Mouse (Mus musculus): ENCODE data around the gene Cab39l. TPM values are rescaled to one million over a fixed set of nuclear protein-coding genes. Genes with fewer than 3 reads are reported as not detected.
A peak's percentile ranks its signal among the peaks of the same experiment; 100 is the strongest.

The Cab39l gene
- polyA plus RNA-seq, 1 experiment from 2014 or later: 28.1 TPM

DNA sequence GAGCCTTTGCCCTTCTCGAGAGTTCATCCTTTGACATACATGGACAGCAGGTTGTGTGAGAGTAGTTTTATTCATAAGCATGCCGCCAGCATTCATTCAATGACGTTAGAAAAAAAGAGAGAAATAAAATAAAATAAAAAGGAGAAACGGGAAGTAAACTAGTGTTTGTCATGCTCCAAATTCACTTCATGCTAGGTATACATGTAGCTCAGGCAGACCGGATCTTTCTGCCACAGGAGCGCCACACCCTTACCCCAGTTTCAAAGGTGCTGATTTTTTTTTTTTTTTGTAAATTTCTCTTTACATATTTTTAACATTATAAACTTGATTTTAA lies 667 bp downstream of the Cab39l start:
- no peak for ATAC-seq
- no peaks in the 10 kb centered on the region for H3K36me3 ChIP-seq (ENCODE audit: poor library complexity, severe bottlenecking)
- H3K4me1 ChIP-seq: peaks cover 13% of the 10 kb centered on the region; the same call in 1 of the 2 replicates
- no peak overlapping the region for H3K27ac ChIP-seq
- 9% methylated on average over 6 of the region's 6 CpGs for WGBS
- peak overlapping the region; percentile 67 for H3K4me2 ChIP-seq
- peak overlapping the region; percentile 83 for H3K9ac ChIP-seq
- peak overlapping the region; percentile 69 for H3K4me3 ChIP-seq
- H3K9me3 ChIP-seq (replicated peaks): no peaks in the 10 kb centered on the region
- no peaks in the 10 kb centered on the region for H3K27me3 ChIP-seq

DNA sequence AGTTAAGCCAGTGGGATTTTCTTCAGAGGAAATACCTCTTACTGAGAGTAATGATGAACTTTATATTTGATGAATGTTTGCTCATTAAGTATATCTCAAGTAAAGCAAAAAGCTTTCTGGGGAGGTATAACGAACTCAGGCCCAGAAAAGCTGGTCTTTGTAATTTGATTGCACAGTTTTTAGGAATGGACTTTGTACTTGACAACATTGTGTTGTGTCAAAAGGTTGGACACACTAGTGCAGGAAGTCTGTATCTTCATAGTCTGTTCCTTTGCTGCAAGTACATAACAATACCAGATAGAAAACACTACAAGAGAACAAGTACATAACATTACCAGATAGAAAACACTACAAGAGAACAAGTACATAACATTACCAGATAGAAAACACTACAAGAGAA lies 4.6 kb downstream of the Cab39l start:
- ATAC-seq: no peak
- Histone ChIP-seq H3K9ac (no peak overlapping the region), H3K27me3 (no peaks in the 10 kb centered on the region), H3K27ac (no peak overlapping the region), H3K9me3 (replicated peaks) (peaks cover 6% of the 10 kb centered on the region), H3K4me2 (no peak overlapping the region), H3K4me1 (no peaks in the 10 kb centered on the region; the same call in 1 of the 2 replicates), H3K36me3 (ENCODE audit: poor library complexity, severe bottlenecking) (no peaks in the 10 kb centered on the region), H3K4me3 (no peak overlapping the region)
- 78% methylated on average over 1 of the region's 1 CpGs for WGBS

DNA sequence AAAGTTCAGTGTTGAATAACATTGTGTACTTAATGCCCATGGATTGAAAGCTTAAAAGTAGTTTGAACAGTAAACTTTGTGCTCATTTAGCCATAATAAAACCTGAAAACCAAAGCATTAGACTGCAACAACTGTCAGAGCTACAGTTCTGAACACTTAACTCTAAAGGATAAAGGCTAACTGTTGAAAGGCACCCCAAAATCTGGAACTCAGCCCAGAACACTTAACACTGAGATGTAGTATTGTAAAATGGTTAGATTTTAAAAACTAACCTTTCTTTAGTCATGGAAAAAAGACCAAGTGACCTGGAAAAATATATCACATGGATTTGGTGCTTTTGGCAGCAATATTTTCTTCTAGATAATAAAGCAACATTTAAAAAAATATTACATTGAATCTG lies 7.2 kb downstream of the Cab39l start:
- no peak overlapping the region for H3K9ac ChIP-seq
- H3K4me3 ChIP-seq: no peak overlapping the region
- no peak for ATAC-seq
- H3K36me3 ChIP-seq (ENCODE audit: poor library complexity, severe bottlenecking): no peaks in the 10 kb centered on the region
- no peak overlapping the region for H3K27ac ChIP-seq
- H3K4me2 ChIP-seq: no peak overlapping the region
- peaks cover 6% of the 10 kb centered on the region for H3K9me3 ChIP-seq (replicated peaks)
- H3K27me3 ChIP-seq: no peaks in the 10 kb centered on the region
- H3K4me1 ChIP-seq: no peaks in the 10 kb centered on the region

DNA sequence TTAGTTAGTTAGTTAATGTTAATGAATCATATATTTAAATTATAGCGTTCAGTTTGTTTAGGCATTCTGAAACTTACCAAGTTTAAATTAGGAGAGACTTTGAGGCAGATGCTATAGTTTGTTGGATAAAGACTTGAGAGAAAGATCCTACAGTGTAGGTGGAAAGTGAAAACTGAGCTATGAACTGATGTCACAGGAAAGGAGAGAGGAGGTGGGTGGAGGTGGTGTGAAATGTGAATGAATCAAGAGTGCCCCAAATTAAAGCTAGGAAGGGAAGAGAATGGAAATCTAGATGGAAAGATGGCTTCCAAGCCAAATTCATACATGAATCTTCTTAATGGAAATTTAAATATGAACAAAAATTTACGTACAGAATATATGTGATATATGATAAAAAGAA lies 25.7 kb downstream of the Cab39l start:
- no peaks in the 10 kb centered on the region for H3K4me1 ChIP-seq
- 90% methylated on average over 2 of the region's 2 CpGs for WGBS
- H3K36me3 ChIP-seq (ENCODE audit: poor library complexity, severe bottlenecking): no peaks in the 10 kb centered on the region; the same call in 1 of the 2 replicates
- H3K4me2 ChIP-seq: no peak overlapping the region
- ATAC-seq: no peak
- no peaks in the 10 kb centered on the region for H3K27me3 ChIP-seq
- no peaks in the 10 kb centered on the region for H3K9me3 ChIP-seq (replicated peaks)
- H3K4me3 ChIP-seq: no peak overlapping the region
- no peak overlapping the region for H3K27ac ChIP-seq
- no peak overlapping the region for H3K9ac ChIP-seq

DNA sequence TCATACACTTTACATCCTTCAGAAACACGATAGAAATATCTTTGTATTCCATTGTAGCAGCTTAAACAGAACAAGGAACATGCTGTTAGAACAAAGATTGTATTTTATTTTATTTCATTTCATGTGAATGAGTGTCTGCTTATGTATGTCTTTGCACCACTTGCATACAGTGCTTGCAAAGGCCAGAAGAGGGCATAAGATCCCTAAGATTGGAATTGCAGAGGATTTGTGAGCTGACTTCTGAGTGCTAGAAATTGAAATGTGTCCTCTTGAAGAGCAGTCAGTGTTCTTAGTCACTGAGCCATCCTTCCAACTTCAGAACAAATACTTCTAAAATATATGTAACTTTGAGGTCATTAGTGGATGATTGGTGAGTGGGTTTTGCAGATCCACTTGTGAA lies 27.0 kb downstream of the Cab39l start:
- no peak overlapping the region for H3K4me3 ChIP-seq
- no peaks in the 10 kb centered on the region for H3K36me3 ChIP-seq (ENCODE audit: poor library complexity, severe bottlenecking)
- H3K27me3 ChIP-seq: no peaks in the 10 kb centered on the region
- H3K9ac ChIP-seq: no peak overlapping the region
- WGBS: 69% methylated on average over 1 of the region's 1 CpGs
- H3K4me2 ChIP-seq: no peak overlapping the region
- no peak for ATAC-seq
- H3K4me1 ChIP-seq: no peaks in the 10 kb centered on the region
- H3K9me3 ChIP-seq (replicated peaks): no peaks in the 10 kb centered on the region
- H3K27ac ChIP-seq: no peak overlapping the region

DNA sequence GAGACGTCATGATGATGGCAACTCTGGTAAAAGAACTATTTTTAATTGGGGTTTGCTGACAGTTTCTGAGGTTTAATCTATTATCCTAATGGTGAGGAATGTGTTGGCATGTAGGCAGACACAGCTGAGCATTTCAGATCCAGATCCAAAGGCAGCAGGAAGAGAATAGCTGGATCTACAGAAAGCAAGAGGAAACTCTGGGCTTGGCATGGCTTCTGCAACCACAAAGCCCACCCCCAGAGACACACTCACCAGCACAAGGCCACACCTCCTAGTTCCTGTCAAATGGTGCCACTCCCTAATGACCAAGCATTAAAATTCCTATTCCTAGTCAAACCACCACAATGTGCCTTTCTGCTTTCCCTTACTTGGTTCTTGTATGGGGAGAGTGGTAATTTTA lies 30.0 kb downstream of the Cab39l start:
- no peaks in the 10 kb centered on the region for H3K36me3 ChIP-seq (ENCODE audit: poor library complexity, severe bottlenecking)
- WGBS: 85% methylated on average over 1 of the region's 1 CpGs
- H3K27me3 ChIP-seq: no peaks in the 10 kb centered on the region
- H3K4me3 ChIP-seq: no peak overlapping the region
- H3K4me2 ChIP-seq: no peak overlapping the region
- H3K27ac ChIP-seq: no peak overlapping the region
- H3K9me3 ChIP-seq (replicated peaks): no peaks in the 10 kb centered on the region
- no peak overlapping the region for H3K9ac ChIP-seq
- ATAC-seq: no peak
- H3K4me1 ChIP-seq: no peaks in the 10 kb centered on the region

DNA sequence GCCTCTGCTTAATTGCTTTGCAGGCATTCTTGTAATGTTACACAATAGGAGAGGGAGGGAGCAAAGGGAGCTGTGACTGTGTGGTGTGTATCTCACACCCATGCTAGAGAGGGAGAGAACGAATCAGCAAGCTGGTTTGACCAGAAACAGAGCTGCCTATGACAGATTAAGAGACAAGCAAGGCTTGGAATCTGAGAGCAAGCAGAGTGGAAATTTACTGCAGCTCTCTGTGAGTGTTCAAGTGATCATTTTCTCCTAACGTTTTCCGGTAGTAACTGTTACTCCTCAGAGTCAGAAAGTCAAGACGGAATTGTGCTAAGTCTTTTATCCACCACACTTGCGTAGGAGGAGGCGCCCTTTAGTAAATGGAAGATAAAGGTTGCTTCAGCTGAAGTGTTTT lies 37.9 kb downstream of the Cab39l start:
- 65% methylated on average over 6 of the region's 6 CpGs for WGBS
- Histone ChIP-seq H3K4me1 (no peaks in the 10 kb centered on the region), H3K36me3 (ENCODE audit: poor library complexity, severe bottlenecking) (no peaks in the 10 kb centered on the region), H3K4me3 (no peak overlapping the region), H3K9me3 (replicated peaks) (no peaks in the 10 kb centered on the region), H3K27ac (no peak overlapping the region), H3K4me2 (no peak overlapping the region), H3K9ac (no peak overlapping the region), H3K27me3 (no peaks in the 10 kb centered on the region)
- no peak for ATAC-seq

DNA sequence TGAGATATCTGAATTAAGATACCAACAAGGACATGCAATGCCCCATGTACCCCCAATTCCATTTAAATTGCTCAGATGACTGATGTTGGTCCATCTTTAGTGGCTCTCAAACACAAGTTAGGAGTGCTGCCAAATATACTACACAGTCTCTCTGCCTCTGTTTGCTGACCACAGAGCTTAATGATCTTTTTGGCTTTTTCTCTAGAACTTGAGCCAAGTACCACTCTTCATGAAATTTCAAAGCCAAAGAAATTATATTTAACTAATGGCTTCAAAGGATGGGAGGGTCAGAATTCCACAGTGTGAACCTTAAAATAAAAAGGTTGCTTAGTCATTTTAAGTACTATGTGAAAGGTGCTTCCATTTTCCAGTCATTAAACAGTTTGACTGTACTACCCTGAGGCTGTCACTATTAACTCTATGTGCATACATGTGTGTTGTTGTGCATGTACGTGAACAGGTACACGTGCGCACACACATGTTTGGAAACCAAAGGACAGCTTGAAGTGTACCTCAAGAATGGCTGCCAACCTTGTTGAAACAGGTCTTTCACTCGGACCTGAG lies 44.6 kb downstream of the Cab39l start:
- Histone ChIP-seq H3K4me2 (no peak overlapping the region), H3K4me1 (no peaks in the 10 kb centered on the region), H3K9ac (no peak overlapping the region), H3K27me3 (no peaks in the 10 kb centered on the region), H3K36me3 (ENCODE audit: poor library complexity, severe bottlenecking) (no peaks in the 10 kb centered on the region), H3K27ac (no peak overlapping the region), H3K4me3 (no peak overlapping the region), H3K9me3 (replicated peaks) (no peaks in the 10 kb centered on the region)
- no peak for ATAC-seq
- WGBS: 96% methylated on average over 4 of the region's 4 CpGs

DNA sequence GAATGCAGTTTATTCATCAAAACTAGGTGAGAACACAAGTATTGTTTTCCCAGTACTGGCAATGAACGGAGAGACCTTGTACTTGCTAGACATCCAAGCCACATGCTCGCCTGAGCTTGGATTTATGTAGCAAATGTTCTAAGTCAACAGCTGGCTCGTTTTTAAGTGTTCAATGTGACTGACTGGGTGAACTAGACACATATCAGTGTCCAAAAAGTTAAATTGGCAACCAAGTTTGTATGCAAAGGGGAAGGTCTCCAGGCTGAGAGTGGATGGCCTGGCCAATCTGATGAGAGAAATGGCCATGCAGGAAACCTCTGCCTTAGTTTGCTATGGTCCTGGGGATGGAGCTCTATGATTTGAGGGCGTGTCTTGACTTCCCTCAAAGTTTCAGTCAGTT lies 51.6 kb downstream of the Cab39l start:
- H3K36me3 ChIP-seq (ENCODE audit: poor library complexity, severe bottlenecking): no peaks in the 10 kb centered on the region

DNA sequence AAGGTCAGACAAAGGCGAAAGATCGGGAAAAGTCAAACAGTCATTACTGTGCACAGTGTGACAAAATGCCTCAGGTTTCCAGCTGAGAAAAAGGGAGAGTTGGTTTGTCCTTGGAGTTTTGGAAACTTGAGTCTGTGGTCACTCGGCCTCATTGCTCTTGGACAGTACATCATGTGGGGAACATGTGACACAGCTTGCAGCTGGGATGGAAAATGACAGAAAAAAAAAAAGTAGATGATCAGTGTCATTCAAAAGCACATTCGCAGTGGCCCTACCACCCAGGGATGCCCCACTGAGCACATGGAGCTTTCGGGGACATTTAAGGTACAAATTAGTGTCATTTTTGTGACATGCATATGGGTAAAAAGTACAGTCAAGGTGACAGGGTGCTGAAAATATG lies 57.2 kb downstream of the Cab39l start:
- H3K27ac ChIP-seq: no peak overlapping the region
- H3K4me1 ChIP-seq: no peaks in the 10 kb centered on the region
- no peaks in the 10 kb centered on the region for H3K9me3 ChIP-seq (replicated peaks)
- H3K4me2 ChIP-seq: no peak overlapping the region
- no peak overlapping the region for H3K9ac ChIP-seq
- H3K4me3 ChIP-seq: no peak overlapping the region
- H3K27me3 ChIP-seq: no peaks in the 10 kb centered on the region
- no peaks in the 10 kb centered on the region for H3K36me3 ChIP-seq (ENCODE audit: poor library complexity, severe bottlenecking)
- ATAC-seq: no peak
- WGBS: 95% methylated on average over 5 of the region's 5 CpGs

More for the DNA sequence above, 51.6 kb downstream of the Cab39l start:
- no peak overlapping the region for H3K4me2 ChIP-seq
- 85% methylated on average over 4 of the region's 4 CpGs for WGBS
- no peaks in the 10 kb centered on the region for H3K4me1 ChIP-seq
- H3K27ac ChIP-seq: no peak overlapping the region
- H3K4me3 ChIP-seq: no peak overlapping the region
- H3K9me3 ChIP-seq (replicated peaks): no peaks in the 10 kb centered on the region
- no peaks in the 10 kb centered on the region for H3K27me3 ChIP-seq
- no peak for ATAC-seq
- H3K9ac ChIP-seq: no peak overlapping the region

DNA sequence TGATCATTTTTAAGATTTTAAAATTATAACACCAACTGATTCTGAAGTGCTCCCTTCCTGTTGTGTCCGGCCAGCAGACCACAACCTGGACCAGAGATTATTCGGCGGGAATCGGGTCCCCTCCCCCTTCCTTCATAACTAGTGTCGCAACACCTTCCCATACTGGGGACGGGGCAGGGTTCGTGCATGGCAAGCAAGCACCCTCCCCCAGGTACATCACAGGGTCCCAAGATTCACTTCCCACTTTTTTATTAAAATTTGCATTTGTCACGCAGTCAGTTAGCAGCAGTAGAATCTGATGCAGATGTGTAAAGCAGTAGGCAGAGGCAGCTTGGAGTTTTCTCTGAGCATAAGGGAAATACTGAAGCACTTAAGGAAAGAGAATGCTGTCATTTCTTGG lies 64.1 kb downstream of the Cab39l start:
- Histone ChIP-seq H3K9me3 (replicated peaks) (no peaks in the 10 kb centered on the region), H3K4me3 (no peak overlapping the region), H3K36me3 (ENCODE audit: poor library complexity, severe bottlenecking) (no peaks in the 10 kb centered on the region), H3K4me2 (no peak overlapping the region), H3K27me3 (no peaks in the 10 kb centered on the region), H3K9ac (no peak overlapping the region), H3K27ac (no peak overlapping the region), H3K4me1 (no peaks in the 10 kb centered on the region)
- WGBS: 92% methylated on average over 8 of the region's 8 CpGs
- ATAC-seq: no peak

DNA sequence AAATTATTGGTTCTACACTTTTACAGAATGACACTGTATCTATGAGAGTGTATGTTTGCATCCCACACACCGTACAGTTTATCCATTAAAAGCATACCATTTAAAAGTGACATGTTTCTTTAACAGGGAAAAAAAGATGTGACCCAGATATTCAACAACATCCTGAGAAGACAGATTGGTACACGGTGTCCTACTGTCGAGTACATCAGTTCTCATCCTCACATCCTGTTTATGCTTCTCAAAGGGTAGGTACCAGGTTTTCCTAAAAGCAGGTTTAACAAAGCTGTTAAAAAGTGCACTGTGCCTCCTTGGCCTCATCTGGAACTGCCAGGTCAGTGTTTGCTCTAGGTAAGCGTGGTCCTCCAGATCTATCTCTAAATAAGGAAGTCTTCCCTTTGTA lies 65.4 kb downstream of the Cab39l start:
- Histone ChIP-seq H3K9ac (no peak overlapping the region), H3K36me3 (ENCODE audit: poor library complexity, severe bottlenecking) (no peaks in the 10 kb centered on the region), H3K27ac (no peak overlapping the region), H3K4me1 (no peaks in the 10 kb centered on the region), H3K27me3 (no peaks in the 10 kb centered on the region), H3K4me3 (no peak overlapping the region), H3K9me3 (replicated peaks) (no peaks in the 10 kb centered on the region), H3K4me2 (no peak overlapping the region)
- 93% methylated on average over 4 of the region's 4 CpGs for WGBS
- ATAC-seq: no peak

DNA sequence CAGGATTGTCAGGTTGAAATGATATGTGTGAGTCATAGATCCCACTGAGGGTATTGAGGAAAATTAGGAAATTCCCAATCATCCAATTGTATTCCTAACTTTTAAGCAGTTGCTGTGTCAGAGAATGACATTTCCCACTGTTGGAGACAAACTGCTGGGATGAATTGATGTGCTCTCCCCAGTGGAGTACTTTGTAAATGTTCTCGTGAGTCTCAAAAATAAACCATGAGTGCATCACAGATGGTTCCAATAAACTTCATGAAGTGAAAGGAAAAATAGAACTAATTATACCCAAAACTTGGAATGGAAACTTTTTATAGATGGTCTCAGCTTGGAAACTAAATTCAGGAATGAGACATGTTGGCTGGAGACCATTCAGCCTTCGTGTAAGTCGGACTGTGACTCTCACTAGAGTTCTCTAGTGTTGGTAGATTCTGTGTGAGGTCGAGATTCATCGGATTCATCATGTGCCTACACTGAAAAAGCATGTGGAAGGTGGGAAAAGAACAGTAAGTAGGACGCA lies 73.2 kb downstream of the Cab39l start:
- H3K27me3 ChIP-seq: no peaks in the 10 kb centered on the region
- 90% methylated on average over 6 of the region's 6 CpGs for WGBS
- H3K9ac ChIP-seq: no peak overlapping the region
- no peak overlapping the region for H3K27ac ChIP-seq
- no peaks in the 10 kb centered on the region for H3K9me3 ChIP-seq (replicated peaks)
- H3K4me3 ChIP-seq: no peak overlapping the region
- ATAC-seq: no peak
- no peak overlapping the region for H3K4me2 ChIP-seq
- no peaks in the 10 kb centered on the region for H3K4me1 ChIP-seq
- H3K36me3 ChIP-seq (ENCODE audit: poor library complexity, severe bottlenecking): no peaks in the 10 kb centered on the region

All from forebrain, embryonic 13.5 days (tissue).